Mouse (Mus musculus) CD4-positive naive resting alpha-beta T cell, adult 57 days (primary cell): Measurements from ENCODE around the gene Six4. TPM values are rescaled to one million over a fixed set of nuclear protein-coding genes. Genes with fewer than 3 reads are reported as not detected.

ENCODE experiments used
- total RNA-seq: library from RNA; stranded (reverse); gene quantifications from one replicate; pipeline ENCODE4 v1.2.4, GENCODE M21; 2023

Gene Six4
- total RNA-seq: 0.56 TPM

GRCm38 (mm10) chr12:73113196-73113595, at the start of gene Six4:
Six4 (minus strand) TSS chr12:73113456.

DNA sequence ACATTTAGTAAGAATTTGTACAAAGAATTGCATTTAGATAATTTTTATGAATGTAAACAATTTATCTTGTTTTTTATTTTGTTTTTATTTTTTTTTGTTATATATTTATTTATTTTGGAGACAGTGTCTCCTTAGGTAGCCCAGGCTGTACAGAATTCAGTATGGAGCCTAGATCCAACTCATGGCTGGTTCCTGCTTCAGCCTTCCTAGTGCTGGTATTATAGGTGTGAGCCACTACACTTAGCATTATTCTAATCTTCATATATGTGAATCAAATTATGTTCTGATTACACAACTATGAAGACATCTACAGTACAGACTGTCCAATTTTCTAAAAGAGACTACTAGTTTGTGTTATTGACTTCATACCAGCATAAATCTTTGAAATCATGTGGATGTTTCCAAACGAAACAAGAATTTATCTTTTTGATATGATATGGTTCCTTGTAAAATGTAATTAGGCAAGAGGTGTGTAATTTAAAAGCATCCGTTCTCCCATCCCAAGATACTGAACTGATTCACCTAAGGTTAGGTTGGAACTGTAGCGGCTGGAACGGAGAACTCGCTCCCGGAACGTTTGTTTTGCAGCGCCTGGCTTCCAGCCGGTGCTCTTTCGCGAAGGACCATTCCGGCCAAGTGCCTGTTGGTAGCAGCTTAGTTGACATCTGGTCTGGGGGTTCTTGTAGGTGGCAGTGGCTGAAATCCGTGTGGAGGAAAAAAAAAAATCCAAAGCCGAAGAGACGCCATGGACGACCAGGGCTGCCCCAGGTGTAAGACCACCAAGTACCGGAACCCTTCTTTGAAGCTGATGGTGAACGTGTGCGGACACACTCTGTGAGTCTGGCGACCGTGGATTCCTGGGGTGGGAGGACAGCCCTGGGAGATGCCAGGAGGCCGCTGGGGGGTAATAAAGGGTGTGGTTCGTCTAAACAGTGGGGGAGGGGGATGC, 10.1 kb upstream of the Six4 start, which contains the start of gene Mnat1:
Mnat1 (plus strand) TSS at position 625 of the 949 bp plus-strand sequence.

DNA sequence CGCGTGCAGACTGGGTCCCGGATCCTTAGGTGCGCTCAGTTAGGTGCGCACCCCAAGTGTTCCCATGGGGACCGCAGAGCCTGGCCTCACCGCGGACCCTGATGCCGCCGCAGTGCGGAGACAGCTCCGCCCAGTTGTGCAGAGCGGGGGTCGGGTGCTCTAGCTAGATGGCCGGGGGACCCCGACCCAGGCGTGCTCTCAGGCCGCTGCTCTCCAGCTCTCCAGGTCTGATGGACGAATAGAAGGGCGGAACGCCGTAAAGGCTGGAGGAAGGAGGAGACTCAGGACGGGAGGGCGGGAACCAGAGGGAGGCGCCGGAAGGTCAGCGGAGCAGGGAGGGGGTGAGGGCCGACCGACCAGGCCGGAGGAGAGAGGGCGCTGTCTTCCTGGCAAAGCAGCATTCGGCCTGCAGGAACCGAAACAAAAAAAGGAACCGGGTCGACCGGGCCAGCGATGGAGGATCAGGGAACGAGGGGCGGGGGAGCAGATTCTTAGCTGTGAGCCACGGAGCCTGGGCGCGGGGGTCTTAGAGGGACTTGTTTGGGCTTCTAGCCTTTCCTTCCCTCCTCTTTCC, 59.5 kb downstream of the Six4 start, which contains the start of gene Six1:
Six1 (minus strand) TSS at position 220 of the 574 bp plus-strand sequence.

Other genes starting within 250 kb of the Six4 start
- not detected for gene Six6, start 173.6 kb downstream of the Six4 start, total RNA-seq
- not detected for gene 4930447C04Rik, start 172.7 kb downstream of the Six4 start, total RNA-seq
- gene Six1, start 59.6 kb downstream of the Six4 start, total RNA-seq: 0.18 TPM
- 27.6 TPM for gene Mnat1, start 10.3 kb upstream of the Six4 start, total RNA-seq
- 23.1 TPM for gene Trmt5, start 173.3 kb upstream of the Six4 start, total RNA-seq
- gene Slc38a6, start 173.3 kb upstream of the Six4 start, total RNA-seq: 39.1 TPM